Mouse (Mus musculus) small intestine, adult 2 months (tissue): ENCODE results near the gene Gm28048. TPM values are rescaled to one million over a fixed set of nuclear protein-coding genes. Genes with fewer than 3 reads are reported as not detected.
A peak's percentile ranks its signal among the peaks of the same experiment; 100 is the strongest.

Experiments
- H3K27ac ChIP-seq: fragments of 200-500 bp; 2 replicates; pipeline ENCODE4 v1.5.1; 2012; ENCODE audit warnings: low read depth, low read length, control low read depth, inconsistent platforms; ENCODE audit not compliant: insufficient read depth
- H3K27me3 ChIP-seq: fragments of 200-500 bp; 2 replicates; pipeline ENCODE4 v1.6.1; 2012; ENCODE audit warnings: mild to moderate bottlenecking, moderate library complexity, low read length, inconsistent platforms; ENCODE audit not compliant: control insufficient read depth, insufficient read depth
- H3K36me3 ChIP-seq: fragments of 200-500 bp; 2 replicates; pipeline ENCODE4 v1.6.1; 2012; ENCODE audit warnings: mild to moderate bottlenecking, low read length, control low read depth, inconsistent platforms; ENCODE audit not compliant: control insufficient read depth, insufficient read depth
- H3K4me1 ChIP-seq: fragments of 200-500 bp; 2 replicates; pipeline ENCODE4 v1.6.1; 2012; ENCODE audit warnings: low read length, inconsistent platforms, mixed read lengths; ENCODE audit not compliant: control insufficient read depth, insufficient read depth, insufficient read length
- H3K4me3 ChIP-seq: fragments of 200-500 bp; 2 replicates; pipeline ENCODE4 v1.5.1; 2012; ENCODE audit warnings: low read depth, mild to moderate bottlenecking, control low read depth, inconsistent platforms, low read length, moderate library complexity
- CTCF ChIP-seq: fragments of 200-500 bp; IDR thresholded peaks from 2 replicates; pipeline ENCODE4 v1.5.1; 2012; ENCODE audit warnings: low read depth, mild to moderate bottlenecking, control low read depth, inconsistent platforms, low read length, moderate library complexity, mixed read lengths; ENCODE audit not compliant: insufficient replicate concordance, insufficient read length; ENCODE audit errors: extremely low read depth
- POLR2A ChIP-seq: fragments of 200-500 bp; IDR thresholded peaks from 2 replicates; pipeline ENCODE4 v1.6.1; 2012; ENCODE audit warnings: low read depth, mild to moderate bottlenecking, control low read depth, inconsistent platforms, low read length, moderate library complexity
- WGBS: fragments of 180-500 bp; shearing (Covaris S2); methylation state at CpG from one replicate; pipeline ENCODE4 v1.1.7; 2018; 5-methylcytosine and 5-hydroxymethylcytosine counted together
- polyA plus RNA-seq: library from polyadenylated mRNA; depleted of rRNA; stranded (reverse); fragments of >200 nt; gene quantifications from 2 replicates; pipeline ENCODE4 v1.2.3, GENCODE M21; 2012

Gm28048 gene
- polyA plus RNA-seq, 1 experiment = not detected

DNA sequence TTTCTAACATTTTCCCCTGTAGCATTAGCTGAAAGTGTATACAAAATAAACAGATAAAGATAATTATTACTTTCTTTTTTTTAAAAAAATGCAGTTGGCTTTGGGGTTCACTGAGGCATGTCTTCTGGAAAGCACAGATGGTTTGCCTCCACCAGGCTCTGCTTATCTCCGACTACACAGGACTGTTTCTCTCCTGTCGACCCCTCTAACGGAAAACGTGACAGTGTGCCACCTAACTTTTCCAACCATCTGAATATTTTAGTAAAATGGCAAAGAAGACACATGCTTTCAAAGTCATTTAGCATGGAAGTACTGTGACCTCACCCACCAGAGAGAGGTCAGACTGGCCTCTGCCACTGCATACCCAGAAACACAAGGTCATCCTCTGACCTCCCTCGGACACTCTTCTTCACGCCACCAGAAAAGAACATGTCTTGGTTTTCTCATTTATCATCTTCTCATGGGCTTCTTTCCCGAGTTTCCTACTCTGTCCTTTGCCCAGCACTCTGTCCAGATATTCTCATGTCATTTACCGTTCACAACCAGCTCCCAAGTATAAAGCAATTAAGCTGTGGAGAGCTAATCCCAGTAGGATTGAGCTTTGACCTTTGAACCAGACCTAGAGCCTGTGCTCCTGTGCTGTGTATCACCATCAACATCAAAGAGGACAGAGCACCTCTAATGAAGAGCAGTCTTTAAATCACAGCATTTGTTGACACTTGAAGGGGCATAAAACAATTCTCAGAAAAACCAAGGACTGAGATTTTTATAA lies 134.7 kb downstream of the Gm28048 start:
- WGBS = 34% methylated on average over 8 of the region's 8 CpGs
- H3K36me3 ChIP-seq = no peaks in the 10 kb centered on the region
- H3K4me1 ChIP-seq = peaks cover 62% of the 10 kb centered on the region
- peak overlapping the region; percentile 95 for H3K27ac ChIP-seq
- H3K27me3 ChIP-seq = no peaks in the 10 kb centered on the region
- no peak for TF ChIP-seq CTCF
- no peak for TF ChIP-seq POLR2A
- no peak overlapping the region for H3K4me3 ChIP-seq

DNA sequence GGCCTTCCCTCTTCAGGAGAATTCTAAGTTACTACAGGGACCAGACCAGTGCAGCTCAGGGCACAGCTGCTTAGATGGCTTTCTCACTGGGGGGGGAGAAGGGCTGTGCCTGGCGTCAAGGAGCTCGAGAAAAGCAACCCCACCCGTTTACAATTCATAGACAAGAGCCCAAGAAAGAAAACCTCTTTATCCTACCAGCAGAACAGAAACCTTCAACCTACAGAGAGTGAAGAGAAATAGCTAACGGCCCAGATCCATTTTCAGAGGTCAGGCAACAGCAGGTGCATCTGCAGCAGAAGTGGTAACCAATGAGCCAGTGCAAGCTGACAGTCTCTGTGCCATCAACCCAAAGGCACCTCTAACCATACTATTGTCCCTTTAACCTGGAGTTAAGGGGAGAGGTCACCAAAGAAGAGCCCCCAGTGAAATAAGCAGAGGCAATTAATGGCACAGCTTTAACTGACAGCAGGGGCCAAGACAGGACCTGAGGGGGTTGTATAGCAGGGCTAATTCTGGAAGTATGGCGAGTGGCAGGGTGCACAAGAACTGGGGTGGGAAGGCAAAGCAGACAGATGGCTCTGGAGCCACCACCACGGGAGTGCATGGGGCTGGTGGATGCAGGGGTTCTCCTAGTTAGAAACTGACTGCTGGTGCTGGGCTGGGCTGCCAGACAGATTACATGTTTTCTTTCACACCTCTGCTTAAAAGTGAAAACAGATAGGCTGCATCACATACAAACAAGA lies 135.6 kb downstream of the Gm28048 start:
- H3K4me1 ChIP-seq = peaks cover 61% of the 10 kb centered on the region
- H3K4me3 ChIP-seq = no peak overlapping the region
- no peaks in the 10 kb centered on the region for H3K27me3 ChIP-seq
- no peaks in the 10 kb centered on the region for H3K36me3 ChIP-seq
- H3K27ac ChIP-seq = peak overlapping the region; percentile 60
- no peak for TF ChIP-seq POLR2A
- TF ChIP-seq CTCF = no peak
- 30% methylated on average over 6 of the region's 6 CpGs for WGBS

DNA sequence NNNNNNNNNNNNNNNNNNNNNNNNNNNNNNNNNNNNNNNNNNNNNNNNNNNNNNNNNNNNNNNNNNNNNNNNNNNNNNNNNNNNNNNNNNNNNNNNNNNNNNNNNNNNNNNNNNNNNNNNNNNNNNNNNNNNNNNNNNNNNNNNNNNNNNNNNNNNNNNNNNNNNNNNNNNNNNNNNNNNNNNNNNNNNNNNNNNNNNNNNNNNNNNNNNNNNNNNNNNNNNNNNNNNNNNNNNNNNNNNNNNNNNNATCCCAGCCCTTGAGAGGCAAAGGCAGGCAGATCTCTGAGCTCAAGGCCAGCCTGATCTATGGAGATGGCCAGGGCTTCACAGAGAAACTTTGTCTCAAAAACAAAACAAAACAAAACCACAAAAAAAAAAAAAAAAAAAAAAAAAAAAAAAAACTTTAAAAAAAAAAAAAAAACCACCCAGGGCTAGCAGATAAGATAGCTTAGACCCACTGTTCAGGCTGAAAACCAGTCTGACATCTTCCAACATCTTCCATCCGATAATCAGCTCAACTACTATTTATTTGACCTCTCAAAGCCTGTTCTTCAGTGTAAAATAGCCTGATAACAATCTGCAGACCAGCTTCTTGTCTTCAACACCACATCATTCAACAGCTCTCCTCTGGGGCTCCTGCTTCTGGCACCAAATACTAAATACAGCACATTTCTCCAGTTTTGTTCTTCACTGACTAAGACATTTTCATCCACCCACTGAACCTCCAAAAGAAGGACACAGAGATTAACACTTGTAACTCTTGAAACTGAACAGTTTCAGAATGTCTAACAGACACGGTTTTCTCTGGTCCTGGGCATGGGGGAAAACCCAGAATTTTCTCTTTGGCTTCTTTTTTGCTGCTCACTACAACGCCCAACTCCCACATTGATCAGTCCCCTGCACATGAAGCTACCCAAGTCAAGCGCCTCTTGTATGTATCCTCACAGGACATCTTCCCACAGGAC lies 136.9 kb downstream of the Gm28048 start:
- 55% methylated on average over 4 of the region's 4 CpGs for WGBS
- H3K36me3 ChIP-seq = peaks cover 1% of the 10 kb centered on the region; the same call in 1 of the 2 replicates
- H3K27ac ChIP-seq = peak overlapping the region; percentile 60
- H3K4me3 ChIP-seq = no peak overlapping the region
- TF ChIP-seq POLR2A (no peak), CTCF (no peak)
- H3K4me1 ChIP-seq = peaks cover 54% of the 10 kb centered on the region
- H3K27me3 ChIP-seq = no peaks in the 10 kb centered on the region

DNA sequence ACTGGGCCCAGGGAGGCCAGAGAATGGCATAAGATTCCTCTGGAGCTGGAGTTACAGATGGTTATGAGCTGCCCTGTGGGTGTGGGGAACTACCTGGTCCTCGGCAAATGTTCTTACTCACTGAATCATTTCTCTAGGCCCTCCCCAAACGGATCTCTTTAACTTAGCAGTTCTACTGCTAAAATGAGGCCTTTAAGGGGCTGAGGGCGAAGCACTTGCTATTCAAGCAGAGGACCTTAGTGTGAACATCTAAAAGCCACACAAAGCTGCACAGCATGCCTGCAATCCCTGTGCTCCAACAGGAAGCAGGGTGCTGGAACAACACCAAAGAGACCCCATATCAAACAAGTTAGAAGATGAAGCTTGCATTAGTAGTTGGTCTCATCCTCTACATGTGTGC lies 142.4 kb downstream of the Gm28048 start:
- Histone ChIP-seq H3K27me3 (no peaks in the 10 kb centered on the region), H3K27ac (no peak overlapping the region), H3K36me3 (peaks cover 12% of the 10 kb centered on the region), H3K4me3 (no peak overlapping the region), H3K4me1 (peaks cover 24% of the 10 kb centered on the region)
- no peak for TF ChIP-seq POLR2A
- TF ChIP-seq CTCF = no peak
- WGBS = 80% methylated on average over 3 of the region's 3 CpGs

DNA sequence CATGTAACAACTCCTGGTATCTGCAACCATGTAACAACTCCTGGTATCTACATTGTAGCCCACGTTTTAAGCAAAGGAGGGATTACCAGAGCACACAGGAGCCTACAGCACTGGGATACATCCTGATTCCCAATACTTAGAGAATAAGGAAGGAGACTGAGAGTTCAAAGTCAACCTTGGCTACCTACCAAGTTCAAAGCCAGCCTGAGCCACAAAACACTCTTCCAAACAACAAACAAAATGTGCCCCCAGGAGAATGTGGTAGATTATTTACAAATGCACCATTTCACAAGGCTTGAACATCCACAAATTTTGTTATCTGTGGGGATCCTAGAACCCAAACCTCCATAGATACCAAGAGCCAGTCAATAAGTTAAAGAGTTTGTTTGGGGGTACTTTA lies 143.5 kb downstream of the Gm28048 start:
- Histone ChIP-seq H3K4me3 (no peak overlapping the region), H3K36me3 (peaks cover 22% of the 10 kb centered on the region), H3K4me1 (peaks cover 16% of the 10 kb centered on the region), H3K27ac (no peak overlapping the region), H3K27me3 (no peaks in the 10 kb centered on the region)
- TF ChIP-seq CTCF = no peak
- TF ChIP-seq POLR2A = no peak
- WGBS = 41% methylated on average over 1 of the region's 1 CpGs

DNA sequence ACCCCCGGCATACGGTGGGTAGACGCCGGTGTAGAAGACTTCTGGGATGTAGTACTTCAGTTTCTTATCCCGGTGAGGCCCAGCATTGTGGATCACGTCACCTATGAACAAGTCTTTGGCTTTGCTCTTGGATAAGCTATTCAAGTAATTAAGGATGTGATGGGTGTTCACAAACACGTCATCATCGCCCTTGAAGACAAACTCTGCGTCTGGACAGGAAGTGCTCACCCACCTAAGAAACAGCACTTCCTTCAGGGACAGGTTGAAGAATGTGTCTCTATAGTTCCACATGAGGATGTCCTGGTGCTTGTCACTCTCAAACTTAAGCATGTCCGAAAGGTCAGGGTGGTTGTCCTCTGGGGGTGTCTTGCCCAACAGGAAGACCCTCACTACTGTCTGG lies 145.6 kb downstream of the Gm28048 start:
- Histone ChIP-seq H3K27me3 (no peaks in the 10 kb centered on the region), H3K4me1 (peaks cover 6% of the 10 kb centered on the region; the same call in 1 of the 2 replicates), H3K36me3 (peaks cover 23% of the 10 kb centered on the region), H3K27ac (no peak overlapping the region), H3K4me3 (no peak overlapping the region)
- WGBS = 89% methylated on average over 10 of the region's 10 CpGs
- no peak for TF ChIP-seq CTCF
- TF ChIP-seq POLR2A = no peak
